Mouse (Mus musculus): Measurements from ENCODE around the gene Ptma. TPM values are rescaled to one million over a fixed set of nuclear protein-coding genes. Genes with fewer than 3 reads are reported as not detected.
"Not testable (repeated sequence)": the region's sequence is repeated elsewhere in the genome, so short reads cannot be mapped to it uniquely, and the experiment has no call there.

Ptma gene
- total RNA-seq, 2 experiments from 2014 or later: 438 to 477 TPM

- no peak for DNase-seq (ENCODE audit: extremely low spot score in 1 of 2, low spot score in 2 of 2)
- intact Hi-C loops (cut with DNase I): loop anchor here (2.0 to 5.0 kb wide), 2 partner anchors 42 to 89 kb away; no protein-coding TSS in a partner anchor
These were observed 3.1 kb downstream of the Ptma start for GRCm38 (mm10) chr1:86529590-86529989.

DNA sequence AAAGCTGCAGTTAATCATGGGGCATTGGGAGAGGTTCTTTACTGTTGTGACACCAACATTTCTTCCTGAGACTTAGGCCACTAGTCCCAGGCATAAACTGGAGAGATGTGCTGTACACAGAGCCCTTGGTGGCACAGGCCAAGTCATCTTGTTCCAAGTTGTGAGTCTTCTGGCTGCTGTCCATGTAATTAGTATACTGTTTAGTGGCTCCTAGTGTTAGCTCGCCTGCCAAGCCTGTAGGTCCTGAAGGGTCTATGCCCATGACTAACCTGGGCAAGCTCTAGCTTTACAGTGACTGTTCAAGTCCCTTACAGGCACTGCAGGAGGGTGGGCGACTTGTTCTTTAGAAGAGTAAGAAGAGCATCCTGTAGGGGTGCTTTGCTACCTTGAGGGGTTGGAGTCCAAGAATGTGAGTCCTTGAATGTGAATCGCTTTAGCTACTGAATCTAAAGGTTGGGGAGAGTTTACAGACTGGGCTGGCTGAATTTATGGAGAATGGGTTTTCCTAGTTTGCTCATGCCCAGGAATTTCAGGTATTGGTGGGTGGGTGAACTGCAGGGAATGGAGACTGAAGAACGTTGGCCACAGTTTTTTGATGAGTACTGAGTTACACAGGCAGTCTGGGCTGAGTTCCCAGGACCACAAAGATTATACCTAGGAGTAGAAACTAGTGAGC is 4.5 kb downstream of the Ptma start:
- no peak for DNase-seq (ENCODE audit: extremely low spot score in 1 of 2, low spot score in 2 of 2)
- intact Hi-C loops (cut with DNase I): no loop called here

DNA sequence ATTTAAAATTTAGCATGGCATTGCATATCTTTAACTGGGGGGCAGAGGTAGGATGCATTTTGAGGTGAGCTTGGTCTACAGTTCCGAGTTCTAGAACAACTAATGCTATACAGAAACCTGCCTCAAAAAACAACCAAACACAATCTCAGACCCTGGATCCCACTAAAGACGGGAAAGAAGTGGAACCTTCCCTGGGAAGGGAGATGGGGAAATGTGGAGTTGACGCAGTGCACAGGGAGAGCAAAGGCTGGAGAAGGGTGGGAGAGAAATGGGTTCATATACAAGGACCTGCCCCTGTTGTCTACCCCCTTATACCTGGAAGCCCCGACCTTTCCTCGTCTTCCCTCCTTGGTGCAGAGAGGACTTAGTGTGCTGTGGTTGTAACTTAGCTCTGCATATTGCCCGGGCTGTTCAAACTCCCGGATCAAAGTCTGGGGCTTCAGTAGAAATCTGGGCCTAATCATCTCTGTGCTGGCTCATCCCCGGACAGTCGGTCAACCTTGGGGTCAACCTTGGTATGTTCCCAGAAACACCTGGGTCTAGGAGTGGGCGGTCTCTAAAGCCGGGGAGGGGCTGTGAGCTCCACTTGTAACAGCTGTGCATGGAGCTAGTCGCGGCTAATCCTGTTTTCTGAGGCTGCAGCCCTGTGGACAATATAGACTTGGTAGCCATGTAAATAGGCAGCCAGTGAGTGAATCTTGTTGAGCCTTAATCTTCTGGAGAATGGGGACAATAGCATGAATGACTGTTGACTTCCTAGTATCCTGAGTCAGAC is 5.2 kb downstream of the Ptma start:
- DNase-seq (ENCODE audit: extremely low spot score in 1 of 2, low spot score in 2 of 2): peak in 1 of 2 experiments; percentile 37
- intact Hi-C loops (cut with DNase I): loop anchor here (2.0 kb wide), 1 partner anchor 31 kb away; no protein-coding TSS in a partner anchor

DNA sequence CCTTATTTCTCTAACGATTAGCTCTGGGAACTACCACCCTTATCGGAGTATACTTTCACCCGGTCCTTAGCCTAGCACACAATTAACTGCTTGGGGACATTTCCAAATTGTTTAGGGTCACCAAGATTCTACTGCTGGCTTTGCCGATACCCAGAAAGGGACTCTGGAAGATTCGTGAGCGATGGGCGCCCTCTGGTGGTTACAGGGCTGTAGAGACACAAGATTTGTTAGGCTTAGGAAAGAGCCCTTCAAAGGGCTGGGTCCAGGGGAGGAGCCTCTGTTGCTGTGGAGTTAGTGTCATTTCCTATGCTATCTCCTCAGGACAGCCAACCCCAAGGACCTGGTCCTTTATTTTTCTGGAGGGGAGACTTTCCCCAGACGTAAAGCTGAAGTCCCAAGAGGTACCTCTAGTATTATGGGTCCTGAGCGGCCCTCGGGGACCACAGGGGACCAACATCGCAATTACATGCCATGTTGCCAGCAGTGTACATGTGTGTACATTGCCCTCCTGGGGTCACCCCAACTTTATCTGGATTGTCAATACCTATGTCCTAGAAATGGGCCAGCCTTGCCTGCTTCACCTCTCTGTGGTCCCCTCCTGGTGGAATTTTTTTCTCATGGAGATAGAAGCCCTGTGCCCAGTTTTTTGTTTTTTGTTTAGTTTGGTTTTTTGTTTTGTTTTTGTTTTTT is 6.0 kb downstream of the Ptma start:
- intact Hi-C loops (cut with DNase I): loop anchor here (2.0 kb wide), 1 partner anchor 32 kb away; no protein-coding TSS in a partner anchor
- peak; percentile 91 to 94 for DNase-seq (ENCODE audit: extremely low spot score in 1 of 2, low spot score in 2 of 2)

DNA sequence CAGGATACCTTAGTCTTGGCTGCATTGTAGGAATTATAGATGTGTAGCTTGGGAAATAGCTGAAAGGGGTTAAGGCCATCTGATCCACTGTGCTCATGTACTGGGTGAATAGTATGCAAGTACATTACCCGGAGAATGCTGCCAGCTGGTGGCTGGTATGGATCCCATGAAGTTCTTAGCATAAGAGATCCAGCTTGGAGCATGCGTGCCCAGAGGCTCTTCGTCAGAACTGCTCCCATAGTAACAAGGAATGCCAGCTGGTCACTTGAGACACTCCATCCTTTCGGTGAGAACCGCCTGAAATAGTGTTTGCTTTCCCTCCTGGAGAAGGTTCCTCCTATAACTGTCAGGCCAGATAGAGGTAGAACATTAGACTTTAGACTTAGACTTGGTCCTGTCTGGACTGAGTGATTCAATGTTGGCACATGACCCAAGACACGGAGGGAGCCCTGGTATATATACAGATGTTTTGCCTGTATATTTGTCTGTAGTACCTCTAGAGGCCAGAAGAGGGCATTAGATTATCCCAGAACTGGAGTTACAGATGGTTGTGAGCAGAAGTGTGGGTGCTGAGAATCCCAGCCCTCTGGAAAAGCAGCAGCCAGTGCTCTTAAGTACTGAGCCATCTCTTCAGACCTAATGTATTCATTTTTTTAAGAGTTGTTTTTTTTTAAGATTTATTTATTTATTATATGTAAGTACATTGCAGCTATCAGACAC is 7.0 kb downstream of the Ptma start:
- DNase-seq (ENCODE audit: extremely low spot score in 1 of 2, low spot score in 2 of 2): peak; percentile 57 to 77
- intact Hi-C loops (cut with DNase I): loop anchor here (2.0 kb wide), 1 partner anchor 33 kb away; no protein-coding TSS in a partner anchor

DNA sequence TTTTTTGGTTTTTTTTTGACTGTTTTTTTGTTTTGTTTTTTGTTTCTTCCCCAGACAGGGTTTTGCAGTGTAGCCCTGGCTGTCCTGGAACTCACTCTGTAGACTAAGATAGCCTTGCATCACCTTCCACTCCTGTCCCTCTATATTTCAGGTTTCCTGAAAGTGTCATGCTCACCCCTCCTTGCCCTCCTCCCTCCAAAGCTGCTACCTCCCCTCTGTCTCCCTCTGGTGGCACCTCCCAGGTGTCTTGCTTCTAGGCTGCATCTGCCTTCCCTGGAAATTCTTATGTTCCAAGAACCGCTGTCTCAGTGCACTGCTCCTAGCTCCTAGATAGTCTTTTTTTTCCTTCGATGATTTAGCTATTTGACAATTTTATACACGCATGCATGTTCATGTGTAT is 11.9 kb downstream of the Ptma start:
- intact Hi-C loops (cut with DNase I): no loop called here
- peak in 1 of 2 experiments; percentile 44 for DNase-seq (ENCODE audit: extremely low spot score in 1 of 2, low spot score in 2 of 2)

DNA sequence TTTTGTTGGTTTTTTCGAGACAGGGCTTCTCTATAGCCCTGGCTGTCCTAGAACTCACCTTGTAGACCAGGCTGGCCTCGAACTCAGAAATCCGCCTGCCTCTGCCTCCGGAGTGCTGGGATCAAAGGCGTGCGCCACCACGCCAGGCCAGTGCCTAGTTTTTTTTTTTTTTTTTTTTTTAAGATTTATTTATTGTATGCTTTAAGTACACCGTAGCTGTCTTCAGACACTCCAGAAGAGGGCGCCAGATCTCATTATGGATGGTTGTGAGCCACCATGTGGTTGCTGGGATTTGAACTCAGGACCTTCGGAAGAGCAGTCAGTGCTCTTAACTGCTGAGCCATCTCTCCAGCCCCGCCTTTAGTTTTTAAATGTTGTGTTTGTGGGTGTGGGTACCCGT is 13.1 kb downstream of the Ptma start:
- intact Hi-C loops (cut with DNase I); DNase-seq (ENCODE audit: extremely low spot score in 1 of 2, low spot score in 2 of 2): not testable (repeated sequence)

DNA sequence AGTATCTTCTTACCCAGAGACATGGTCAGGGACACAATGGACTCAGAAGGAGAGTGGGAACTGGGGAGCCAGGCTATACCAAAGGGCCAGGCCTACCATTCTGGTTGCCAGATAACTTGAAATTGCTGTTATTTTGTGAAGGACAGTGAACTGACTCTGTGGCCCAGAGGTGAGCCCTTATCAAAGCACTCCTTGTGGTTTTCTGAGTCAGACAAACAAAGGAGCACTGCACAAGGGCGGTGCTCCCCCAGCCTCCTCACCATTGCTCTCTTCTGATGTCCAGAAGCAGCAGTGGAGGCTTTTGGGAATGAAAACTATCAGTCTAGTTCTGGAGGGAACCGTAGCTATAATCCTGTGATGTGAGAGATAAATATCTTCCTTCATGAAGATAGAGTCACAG is 16.1 kb downstream of the Ptma start:
- no peak for DNase-seq (ENCODE audit: extremely low spot score in 1 of 2, low spot score in 2 of 2)
- intact Hi-C loops (cut with DNase I): no loop called here

DNA sequence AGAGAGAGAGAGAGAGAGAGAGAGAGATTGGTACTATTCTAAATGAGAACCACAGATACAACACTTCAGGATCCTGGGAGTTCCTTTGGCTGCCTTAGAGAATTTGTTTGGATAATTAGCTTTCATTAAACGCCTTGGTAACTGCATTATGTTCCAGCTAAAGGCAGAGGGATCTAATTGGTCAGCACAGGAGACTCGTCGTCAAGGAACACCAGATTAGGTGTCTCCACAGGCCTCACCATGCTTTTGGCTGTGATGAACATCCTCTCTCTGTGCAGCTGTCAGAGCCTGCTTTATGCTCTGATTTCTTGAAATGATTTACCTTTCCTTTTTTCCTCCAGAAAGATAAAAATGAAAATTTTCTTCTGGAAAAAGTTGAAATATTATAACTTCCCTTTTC is 20.3 kb downstream of the Ptma start:
- DNase-seq (ENCODE audit: extremely low spot score in 1 of 2, low spot score in 2 of 2): no peak
- intact Hi-C loops (cut with DNase I): no loop called here

- intact Hi-C loops (cut with DNase I): no loop called here
- DNase-seq (ENCODE audit: extremely low spot score in 1 of 2, low spot score in 2 of 2): no peak
These were observed 24.8 kb downstream of the Ptma start for GRCm38 (mm10) chr1:86551299-86551698.

DNA sequence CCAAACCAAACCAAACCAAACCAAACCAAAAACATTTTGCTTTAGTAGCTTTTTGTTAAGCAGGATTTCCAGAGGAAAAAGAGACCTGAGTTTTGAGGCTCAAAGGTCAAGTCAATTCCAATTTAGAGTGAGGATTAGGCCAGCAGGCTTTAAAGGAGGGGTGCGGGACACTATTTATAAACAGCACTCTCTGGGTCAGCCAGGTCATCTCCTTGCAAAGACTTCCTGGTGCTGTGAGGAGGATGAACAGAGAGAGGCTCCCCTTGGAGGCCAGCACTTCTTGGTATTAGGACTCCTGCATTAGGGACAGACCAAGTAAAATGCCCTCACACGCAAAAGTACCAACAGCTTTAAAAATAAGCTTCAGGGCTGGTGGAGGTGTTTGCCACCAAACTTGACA is 25.4 kb downstream of the Ptma start:
- DNase-seq (ENCODE audit: extremely low spot score in 1 of 2, low spot score in 2 of 2): no peak
- intact Hi-C loops (cut with DNase I): no loop called here

- DNase-seq (ENCODE audit: extremely low spot score in 1 of 2, low spot score in 2 of 2): no peak
- intact Hi-C loops (cut with DNase I): no loop called here
These were observed 29.1 kb downstream of the Ptma start for GRCm38 (mm10) chr1:86555665-86556064.

DNA sequence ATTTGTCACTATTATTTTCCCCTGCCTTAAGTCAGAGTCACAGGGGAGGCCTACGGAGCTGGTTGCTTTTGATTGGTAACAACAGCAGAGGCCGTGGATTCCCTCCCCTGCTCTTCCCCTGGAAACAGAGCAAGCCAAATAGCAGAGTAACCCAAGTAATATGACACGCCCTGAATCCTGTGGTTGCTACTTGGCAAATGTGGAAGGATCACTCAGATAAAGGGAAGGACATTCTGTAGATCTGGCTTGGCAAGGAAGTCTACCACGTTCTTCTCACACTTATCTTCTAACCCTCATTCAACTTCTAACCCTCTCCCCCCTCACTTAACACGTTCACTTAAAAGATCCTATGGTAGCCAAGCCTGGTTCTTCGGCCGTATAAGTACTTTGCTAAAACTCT is 31.3 kb downstream of the Ptma start:
- DNase-seq (ENCODE audit: extremely low spot score in 1 of 2, low spot score in 2 of 2): no peak
- intact Hi-C loops (cut with DNase I): loop anchor here (1.0 kb wide), 1 partner anchor 11 kb away; no protein-coding TSS in a partner anchor

DNA sequence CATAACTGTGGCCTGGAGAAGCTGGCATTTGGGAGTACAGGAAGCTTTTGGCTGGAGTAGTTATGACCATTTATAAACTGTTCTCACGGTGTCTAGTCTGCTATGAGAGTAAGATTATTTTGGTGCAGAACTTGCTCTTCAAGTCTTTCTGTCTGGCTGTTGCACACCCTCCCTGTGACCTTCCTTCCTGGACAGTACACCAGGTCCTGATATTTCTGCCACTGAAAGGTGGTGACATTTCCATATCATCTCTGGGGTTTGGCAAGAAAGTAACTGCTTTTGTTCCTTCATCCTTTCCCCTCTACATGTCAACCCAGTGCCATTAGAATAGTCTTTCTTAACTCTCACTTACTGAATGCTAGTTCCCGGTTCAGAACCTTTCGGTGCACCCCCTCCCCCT is 32.7 kb downstream of the Ptma start:
- DNase-seq (ENCODE audit: extremely low spot score in 1 of 2, low spot score in 2 of 2): no peak
- intact Hi-C loops (cut with DNase I): no loop called here

- no peak for DNase-seq (ENCODE audit: extremely low spot score in 1 of 2, low spot score in 2 of 2)
- intact Hi-C loops (cut with DNase I): no loop called here
These were observed 36.1 kb downstream of the Ptma start for GRCm38 (mm10) chr1:86562663-86563062.

- DNase-seq (ENCODE audit: extremely low spot score in 1 of 2, low spot score in 2 of 2): no peak
- intact Hi-C loops (cut with DNase I): no loop called here
These were observed 41.9 kb downstream of the Ptma start for GRCm38 (mm10) chr1:86568409-86568808.

DNA sequence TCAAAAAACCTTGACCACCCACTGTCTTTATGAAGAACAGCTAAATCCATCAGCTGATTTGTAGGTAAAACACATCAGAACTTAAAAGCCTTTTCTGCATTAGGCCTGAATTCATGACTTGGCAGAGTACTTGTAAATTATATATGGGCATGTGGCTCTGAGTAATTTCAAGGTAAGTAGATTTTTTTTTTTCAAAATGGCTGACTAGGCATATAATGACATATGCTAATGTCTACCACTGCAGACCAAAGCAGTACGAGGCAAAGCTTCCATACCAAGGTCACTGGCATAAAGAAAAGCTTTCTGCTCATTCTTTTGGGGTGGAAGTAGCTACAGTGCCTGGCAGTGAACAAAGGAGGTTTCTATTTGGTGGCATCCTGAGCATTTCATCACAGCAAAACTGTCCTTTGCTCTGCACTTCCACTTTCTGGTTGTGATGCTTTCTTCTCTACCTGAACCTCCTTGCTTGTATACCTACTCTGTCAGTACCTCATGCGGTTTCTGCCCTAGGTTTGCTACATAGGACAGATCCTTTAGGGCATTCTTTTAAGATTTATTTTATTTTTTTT is 42.9 kb downstream of the Ptma start:
- DNase-seq (ENCODE audit: extremely low spot score in 1 of 2, low spot score in 2 of 2): no peak
- intact Hi-C loops (cut with DNase I): loop anchor here (1.0 kb wide), 1 partner anchor 11 kb away; no protein-coding TSS in a partner anchor

- intact Hi-C loops (cut with DNase I): no loop called here
- no peak for DNase-seq (ENCODE audit: extremely low spot score in 1 of 2, low spot score in 2 of 2)
These were observed 44.9 kb downstream of the Ptma start for GRCm38 (mm10) chr1:86571381-86571780.

GRCm38 (mm10) chr1:86571941-86572340 is 45.4 kb downstream of the Ptma start:
- no peak for DNase-seq (ENCODE audit: extremely low spot score in 1 of 2, low spot score in 2 of 2)
- intact Hi-C loops (cut with DNase I): no loop called here

Measured in left cerebral cortex, postnatal 10 days (tissue).